In the genomic region with DNA sequence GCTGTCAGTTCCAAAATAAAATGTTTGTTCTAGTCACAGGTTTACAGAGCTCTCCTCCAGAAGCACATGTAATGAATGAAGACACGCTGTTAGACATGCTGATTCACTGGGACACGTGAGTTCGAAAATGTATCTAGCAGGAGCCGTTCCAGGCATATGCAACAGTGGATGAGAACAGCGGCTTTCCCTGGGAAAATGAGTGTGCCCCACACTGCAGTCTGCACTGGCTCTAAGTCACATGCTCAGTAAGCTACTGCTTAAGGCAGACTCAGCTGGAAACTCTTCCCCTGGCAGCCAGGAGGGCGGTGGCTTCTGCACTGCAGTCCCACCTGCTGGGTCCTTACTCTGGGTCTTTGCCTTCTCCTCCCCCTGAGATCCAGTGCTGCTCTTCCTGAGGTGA, we compare ENCODE assay signal across 8 mouse cellular contexts.
A peak's percentile ranks its signal among the peaks of the same experiment; 100 is the strongest.
DNase-seq lines count a peak whose midpoint lies in the region; ATAC-seq and TF ChIP-seq lines count a peak whose summit lies in the region.

No protein-coding gene starts in this region.

- H3K9ac ChIP-seq in lung, postnatal 0 days (replicated peaks; ENCODE audit: low read depth): no peak overlapping the region
- no peak overlapping the region for H3K9ac ChIP-seq in embryonic facial prominence, embryonic 11.5 days (replicated peaks; ENCODE audit: low read length)
- H3K9ac ChIP-seq in hindbrain, embryonic 15.5 days: no peak overlapping the region

- TF ChIP-seq CTCF in lung, postnatal 0 days (IDR thresholded peaks at IDR 0.05): no peak

- no peaks in the 10 kb centered on the region for H3K9me3 ChIP-seq in lung, postnatal 0 days (ENCODE audit: low read length)
- H3K9me3 ChIP-seq in embryonic facial prominence, embryonic 11.5 days (replicated peaks; ENCODE audit: control insufficient read depth, low read length): no peaks in the 10 kb centered on the region
- H3K9me3 ChIP-seq in hindbrain, embryonic 15.5 days: no peaks in the 10 kb centered on the region

- H3K27ac ChIP-seq in lung, postnatal 0 days (ENCODE audit: low read length): no peak overlapping the region
- H3K27ac ChIP-seq in embryonic facial prominence, embryonic 11.5 days (replicated peaks; ENCODE audit: low read depth, low read length): no peak overlapping the region
- 0 out of 2 replicates have a peak overlapping the region, but pooled peaks have one; percentile 18 for H3K27ac ChIP-seq in hindbrain, embryonic 15.5 days (replicated peaks)

- TF ChIP-seq EP300 in lung, postnatal 0 days (IDR thresholded peaks at IDR 0.05): no peak

- H3K27me3 ChIP-seq in lung, postnatal 0 days (replicated peaks; ENCODE audit: insufficient read depth, low read length): no peaks in the 10 kb centered on the region
- no peaks in the 10 kb centered on the region for H3K27me3 ChIP-seq in embryonic facial prominence, embryonic 11.5 days (ENCODE audit: control insufficient read depth, insufficient read depth, low read length)
- H3K27me3 ChIP-seq in hindbrain, embryonic 15.5 days: no peaks in the 10 kb centered on the region

- no peak overlapping the region for H3K4me2 ChIP-seq in lung, postnatal 0 days (replicated peaks; ENCODE audit: low read depth, low read length)
- H3K4me2 ChIP-seq in embryonic facial prominence, embryonic 11.5 days (ENCODE audit: low read depth, low read length): no peak overlapping the region
- H3K4me2 ChIP-seq in hindbrain, embryonic 15.5 days: no peak overlapping the region

- ATAC-seq in lung, postnatal 0 days: 0 out of 2 replicates have a peak, but pooled peaks have one; percentile 18
- ATAC-seq in embryonic facial prominence, embryonic 11.5 days (replicated peaks; ENCODE audit: insufficient number of reproducible peaks, low FRiP score, low TSS enrichment, low read depth): 0 out of 2 replicates have a peak, but pooled peaks have one; percentile 50
- peak; percentile 32; the same call in 1 of the 2 replicates for ATAC-seq in hindbrain, embryonic 15.5 days (ENCODE audit: low FRiP score, low read depth)

- no peak for DNase-seq in lung, postnatal 0 days (ENCODE audit: low spot score)
- no peak for DNase-seq in lung, postnatal 14 days
- DNase-seq in embryonic facial prominence, embryonic 11.5 days (ENCODE audit: low spot score): peak; percentile 20
- DNase-seq in right cerebral cortex, postnatal 10 days (ENCODE audit: low spot score in 2 of 2): peak; percentile 57 to 70
- DNase-seq in cerebellum, postnatal 14 days: no peak
- DNase-seq in urinary bladder, postnatal 10 days (ENCODE audit: low spot score): no peak
- no peak for DNase-seq in cerebellum, postnatal 4 days (ENCODE audit: low spot score in 2 of 2)

- 40% methylated on average over 6 of the region's 6 CpGs for WGBS in lung, postnatal 0 days
- 46% methylated on average over 6 of the region's 6 CpGs for WGBS in embryonic facial prominence, embryonic 11.5 days
- WGBS in hindbrain, embryonic 15.5 days: 9% methylated on average over 6 of the region's 6 CpGs

- no peaks in the 10 kb centered on the region; the same call in 1 of the 2 replicates for H3K4me1 ChIP-seq in lung, postnatal 0 days (ENCODE audit: insufficient read depth, low read depth, low read length)
- peaks cover 6% of the 10 kb centered on the region; the same call in 1 of the 2 replicates for H3K4me1 ChIP-seq in embryonic facial prominence, embryonic 11.5 days (ENCODE audit: control insufficient read depth, insufficient read depth, low read length)
- peaks cover 48% of the 10 kb centered on the region for H3K4me1 ChIP-seq in hindbrain, embryonic 15.5 days (replicated peaks)

- no peak overlapping the region for H3K4me3 ChIP-seq in lung, postnatal 0 days (ENCODE audit: low read depth, low read length)
- no peak overlapping the region for H3K4me3 ChIP-seq in embryonic facial prominence, embryonic 11.5 days (ENCODE audit: low read depth, low read length)
- H3K4me3 ChIP-seq in hindbrain, embryonic 15.5 days: no peak overlapping the region

- no peaks in the 10 kb centered on the region for H3K36me3 ChIP-seq in lung, postnatal 0 days (ENCODE audit: insufficient read depth, low read length)
- no peaks in the 10 kb centered on the region for H3K36me3 ChIP-seq in embryonic facial prominence, embryonic 11.5 days (replicated peaks; ENCODE audit: control insufficient read depth, insufficient read depth, low read depth, low read length)
- no peaks in the 10 kb centered on the region for H3K36me3 ChIP-seq in hindbrain, embryonic 15.5 days

Comparison
In these comparisons a context has a peak if more than half of its experiments do, and no peak if none do; other contexts are left out.
1. DNase-seq: peak in embryonic facial prominence, embryonic 11.5 days (single experiment) and right cerebral cortex, postnatal 10 days (2 of 2); none in lung, postnatal 0 days (single experiment), lung, postnatal 14 days (single experiment), cerebellum, postnatal 14 days (0 of 2), urinary bladder, postnatal 10 days (single experiment) and cerebellum, postnatal 4 days (0 of 2).
2. Peak in every context shown above with its lines, with median percentiles within 50 percentile points of each other: ATAC-seq.